Mouse (Mus musculus) kidney, embryonic 16.5 days (tissue): ENCODE measurements around the gene Gramd1a. TPM values are rescaled to one million over a fixed set of nuclear protein-coding genes. Genes with fewer than 3 reads are reported as not detected.

Source experiments
- ATAC-seq: fragments of 200-750 bp; cut with Nextera tagmentation; 2 replicates; pipeline ENCODE4 v1.8.0; 2017; ENCODE audit warnings: moderate TSS enrichment; ENCODE audit not compliant: low FRiP score, low TSS enrichment
- H3K27ac ChIP-seq: fragments of 300-500 bp; sonication (generic); 2 replicates; pipeline ENCODE4 v1.5.1; 2014; ENCODE audit warnings: low read length
- H3K27me3 ChIP-seq: fragments of 300-500 bp; sonication (generic); 2 replicates; pipeline ENCODE4 v1.6.1; 2014; ENCODE audit warnings: low read length, control low read depth, mixed read lengths; ENCODE audit not compliant: insufficient read depth
- H3K36me3 ChIP-seq: fragments of 300-500 bp; sonication (generic); 2 replicates; pipeline ENCODE4 v1.6.1; 2014; ENCODE audit warnings: low read length, control low read depth, mixed read lengths; ENCODE audit not compliant: insufficient read depth
- H3K4me1 ChIP-seq: fragments of 300-500 bp; sonication (generic); 2 replicates; pipeline ENCODE4 v1.6.1; 2014; ENCODE audit warnings: low read length, control low read depth, mixed read lengths; ENCODE audit not compliant: insufficient read depth
- H3K4me2 ChIP-seq: fragments of 300-500 bp; sonication (generic); replicated peaks from 2 replicates; pipeline ENCODE4 v1.6.1; 2014; ENCODE audit warnings: low read depth, low read length
- H3K4me3 ChIP-seq: fragments of 300-500 bp; sonication (generic); 2 replicates; pipeline ENCODE4 v1.5.1; 2014; ENCODE audit warnings: mild to moderate bottlenecking, low read length
- H3K9ac ChIP-seq: fragments of 300-500 bp; sonication (generic); replicated peaks from 2 replicates; pipeline ENCODE4 v1.6.1; 2014; ENCODE audit warnings: low read length
- H3K9me3 ChIP-seq: fragments of 300-500 bp; sonication (generic); 2 replicates; pipeline ENCODE4 v1.6.1; 2016; ENCODE audit warnings: low read length, control low read depth
- whole genome bisulfite sequencing: fragments of 180-500 bp; shearing (Covaris S2); extraction: QIAGEN DNeasy Blood & Tissue Kit; methylation state at CpG from one replicate; pipeline ENCODE4 v1.1.7; 2014; 5-methylcytosine and 5-hydroxymethylcytosine counted together
- polyA plus RNA-seq: library from polyadenylated mRNA; unstranded; fragments of >200 nt; fragmentation: Nextera tagmentation; extraction: Ambion mirVana; gene quantifications from 2 replicates; pipeline ENCODE4 v1.2.1, GENCODE M21; 2015

Gene Gramd1a
- polyA plus RNA-seq, 1 experiment from 2014 or later: 73.3 TPM

DNA sequence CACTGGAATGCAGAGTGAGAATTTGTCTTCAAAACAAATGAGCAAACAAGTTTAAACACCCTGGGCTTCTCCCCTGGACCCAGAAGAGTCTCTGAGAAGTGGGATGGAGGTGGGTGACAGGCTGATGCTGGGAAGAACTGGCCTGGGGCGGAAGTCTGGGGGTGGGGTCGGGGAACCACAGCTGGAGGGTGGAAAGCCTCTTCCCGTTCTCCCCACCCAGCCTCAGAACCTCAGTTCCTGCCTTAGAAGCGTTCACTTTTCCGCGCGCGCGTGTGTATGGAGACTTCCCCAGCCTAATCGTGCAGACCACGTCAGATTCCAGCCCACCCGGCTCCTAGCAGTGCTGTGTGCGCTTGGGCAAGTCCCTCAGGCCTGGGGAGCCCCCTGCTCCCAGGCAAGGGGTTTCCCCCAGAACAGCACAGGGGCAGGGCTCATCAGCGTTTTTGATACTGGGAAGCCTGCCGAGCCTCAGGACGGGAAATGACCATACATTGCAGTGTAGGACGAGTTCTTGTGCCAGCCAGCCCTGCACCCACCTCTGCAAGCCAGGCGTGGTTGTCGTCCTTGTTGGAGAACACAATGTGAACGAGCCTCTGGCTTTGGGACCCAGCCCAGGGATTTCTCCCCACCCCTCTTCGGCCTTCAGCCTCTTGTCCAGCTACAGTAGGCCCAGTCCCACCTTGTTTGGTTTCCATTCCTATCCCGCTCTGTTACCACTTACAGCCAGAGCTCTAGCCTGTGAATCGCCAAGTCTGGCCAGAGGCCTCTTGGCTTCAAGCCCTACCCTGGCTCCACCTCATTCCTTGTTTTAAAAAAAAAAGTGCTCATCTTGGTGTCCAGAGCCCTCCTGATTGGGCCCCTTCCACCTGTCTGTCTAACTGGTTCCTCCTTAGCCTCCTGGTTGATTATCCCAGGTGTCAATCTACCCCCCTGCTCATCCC lies 4.1 kb downstream of the Gramd1a start:
- Histone ChIP-seq H3K9me3 (no peaks in the 10 kb centered on the region), H3K4me2 (peak overlapping the region; percentile 69), H3K27ac (peak overlapping the region; percentile 92), H3K27me3 (no peaks in the 10 kb centered on the region), H3K4me1 (peaks cover 57% of the 10 kb centered on the region), H3K4me3 (peak overlapping the region; percentile 88), H3K36me3 (no peaks in the 10 kb centered on the region), H3K9ac (peak overlapping the region; percentile 97)
- ATAC-seq: peak; percentile 55
- 13% methylated on average over 23 of the region's 23 CpGs for WGBS

DNA sequence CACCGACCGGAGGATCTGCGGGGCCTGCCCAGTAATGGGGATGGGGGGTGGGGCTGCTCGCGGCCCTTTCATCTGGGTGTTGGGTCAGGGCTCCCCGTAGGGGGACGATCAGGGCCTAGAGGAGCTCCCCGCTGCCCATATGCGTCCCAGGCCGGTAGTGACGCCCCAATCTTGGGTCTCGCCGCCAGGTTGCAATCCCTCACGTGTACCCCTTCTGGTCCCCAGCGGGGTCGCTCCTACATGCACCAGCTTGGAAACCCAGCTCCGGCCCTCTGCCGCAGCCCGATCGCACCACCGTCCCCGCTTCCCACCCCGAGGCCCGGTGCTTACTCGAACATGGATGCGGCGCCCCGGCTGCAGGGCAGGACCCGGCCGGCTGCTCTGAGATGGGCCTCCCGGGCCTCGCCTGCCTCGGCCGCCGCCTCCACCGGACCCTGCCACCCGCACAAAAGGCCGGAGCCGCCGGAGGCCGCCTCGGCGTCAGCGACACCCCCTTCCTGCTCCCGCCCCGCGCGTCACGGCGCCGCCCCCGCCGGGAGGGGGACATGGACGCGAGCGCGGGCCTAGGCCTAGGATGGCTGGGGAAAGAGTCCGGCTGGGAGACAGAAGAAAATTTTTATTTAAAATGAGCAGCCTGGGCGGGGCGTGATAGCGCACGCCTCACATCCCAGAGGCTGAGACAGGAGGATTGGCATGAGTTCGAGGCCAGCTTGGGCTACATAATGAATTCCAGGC lies 5.0 kb downstream of the Gramd1a start:
- H3K9me3 ChIP-seq: no peaks in the 10 kb centered on the region
- H3K27me3 ChIP-seq: no peaks in the 10 kb centered on the region
- H3K27ac ChIP-seq: peak overlapping the region; percentile 92
- H3K36me3 ChIP-seq: no peaks in the 10 kb centered on the region
- H3K9ac ChIP-seq: peak overlapping the region; percentile 97
- peak; percentile 85 for ATAC-seq
- WGBS: under 1% methylated on average over 63 of the region's 63 CpGs
- H3K4me2 ChIP-seq: peak overlapping the region; percentile 69
- peaks cover 59% of the 10 kb centered on the region for H3K4me1 ChIP-seq
- peak overlapping the region; percentile 88 for H3K4me3 ChIP-seq

DNA sequence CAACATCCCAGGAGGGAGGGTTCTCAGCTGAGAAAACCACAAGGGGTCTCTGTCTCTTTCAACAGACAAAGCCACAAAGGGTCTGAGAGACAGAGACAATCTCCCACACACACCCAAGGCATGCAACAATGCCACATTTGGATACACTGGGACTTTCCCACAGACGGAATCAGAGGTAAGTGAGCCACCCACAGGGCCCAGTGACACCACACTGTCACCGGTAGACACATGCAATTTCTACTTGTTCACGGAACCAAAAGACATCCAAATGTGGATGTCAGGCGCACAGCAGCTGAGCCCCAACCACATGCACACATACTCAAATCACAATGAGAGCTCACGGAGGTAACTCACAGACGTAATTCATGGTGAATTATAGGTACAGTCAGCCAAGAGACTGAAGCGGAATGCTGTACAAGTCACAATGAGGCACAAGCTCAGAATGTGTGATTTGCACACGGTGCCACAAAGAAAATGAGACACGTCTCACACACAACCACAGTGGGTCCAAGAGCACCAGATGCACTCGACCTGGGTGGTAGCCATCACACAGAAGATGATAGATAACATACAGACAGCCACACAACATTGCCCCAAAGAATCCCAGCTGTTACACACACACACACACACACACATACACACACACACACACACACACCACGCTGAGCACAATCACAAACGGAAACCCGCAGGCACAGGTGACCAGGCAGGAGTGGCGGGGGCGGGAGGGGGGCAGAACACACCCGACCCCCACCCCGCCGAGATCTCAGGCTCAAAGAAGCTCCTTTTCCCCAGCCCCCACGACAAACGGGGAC lies 5.7 kb downstream of the Gramd1a start:
- peaks cover 4% of the 10 kb centered on the region for H3K36me3 ChIP-seq
- peaks cover 53% of the 10 kb centered on the region for H3K4me1 ChIP-seq
- WGBS: under 1% methylated on average over 20 of the region's 20 CpGs
- H3K27me3 ChIP-seq: no peaks in the 10 kb centered on the region
- peak overlapping the region; percentile 97 for H3K9ac ChIP-seq
- peak overlapping the region; percentile 88 for H3K4me3 ChIP-seq
- ATAC-seq: no peak
- peak overlapping the region; percentile 69 for H3K4me2 ChIP-seq
- no peaks in the 10 kb centered on the region for H3K9me3 ChIP-seq
- H3K27ac ChIP-seq: peak overlapping the region; percentile 92

DNA sequence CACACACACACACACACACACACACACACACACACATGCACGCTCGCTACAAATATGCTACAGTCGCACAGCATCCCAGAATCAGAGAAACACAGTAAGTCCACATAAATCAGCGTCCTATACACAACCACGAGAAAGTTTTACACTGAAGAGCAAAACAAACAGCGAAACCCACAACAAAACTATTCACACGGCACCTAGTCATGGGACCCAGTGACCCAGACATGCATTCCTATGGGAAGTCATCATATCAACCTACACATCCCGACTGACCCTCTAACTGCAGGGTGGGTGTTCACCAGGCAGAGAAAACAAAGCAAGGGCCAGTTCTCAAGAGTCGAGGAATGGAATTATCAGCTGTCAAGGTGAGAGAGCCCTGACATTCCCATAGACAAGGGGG lies 6.4 kb downstream of the Gramd1a start:
- peak overlapping the region; percentile 69 for H3K4me2 ChIP-seq
- WGBS: 28% methylated on average over 9 of the region's 9 CpGs
- H3K9ac ChIP-seq: peak overlapping the region; percentile 97
- no peaks in the 10 kb centered on the region for H3K9me3 ChIP-seq
- H3K27ac ChIP-seq: peak overlapping the region; percentile 92
- peaks cover 6% of the 10 kb centered on the region for H3K36me3 ChIP-seq
- peak overlapping the region; percentile 88 for H3K4me3 ChIP-seq
- no peaks in the 10 kb centered on the region for H3K27me3 ChIP-seq
- ATAC-seq: no peak
- H3K4me1 ChIP-seq: peaks cover 53% of the 10 kb centered on the region

DNA sequence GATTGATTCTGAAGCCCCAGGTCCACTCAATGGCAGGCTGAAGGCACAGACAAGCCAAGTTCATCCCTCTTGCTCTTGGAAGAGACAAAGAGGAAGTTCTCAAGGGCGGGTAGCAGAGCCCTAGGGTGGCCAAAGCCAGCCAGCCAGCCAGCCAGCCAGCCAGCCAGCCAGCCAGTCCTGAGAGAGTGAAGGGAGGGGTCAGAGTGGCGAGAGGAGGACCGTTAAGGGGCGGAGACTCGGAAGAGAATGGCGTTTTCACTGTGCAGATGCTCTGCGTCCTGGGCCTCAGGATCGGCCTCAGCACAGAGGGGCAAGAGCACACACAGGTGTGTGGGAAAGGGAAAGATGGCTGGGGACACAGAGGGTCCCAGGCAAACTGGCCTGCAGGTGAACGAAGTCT lies 6.9 kb downstream of the Gramd1a start:
- H3K36me3 ChIP-seq: peaks cover 6% of the 10 kb centered on the region
- H3K4me2 ChIP-seq: peak overlapping the region; percentile 69
- no peak for ATAC-seq
- H3K27ac ChIP-seq: no peak overlapping the region; the same call in 1 of the 2 replicates
- peaks cover 53% of the 10 kb centered on the region for H3K4me1 ChIP-seq
- peak overlapping the region; percentile 36; the same call in 1 of the 2 replicates for H3K9ac ChIP-seq
- H3K4me3 ChIP-seq: peak overlapping the region; percentile 88
- no peaks in the 10 kb centered on the region for H3K27me3 ChIP-seq
- WGBS: 6% methylated on average over 9 of the region's 9 CpGs
- H3K9me3 ChIP-seq: no peaks in the 10 kb centered on the region

DNA sequence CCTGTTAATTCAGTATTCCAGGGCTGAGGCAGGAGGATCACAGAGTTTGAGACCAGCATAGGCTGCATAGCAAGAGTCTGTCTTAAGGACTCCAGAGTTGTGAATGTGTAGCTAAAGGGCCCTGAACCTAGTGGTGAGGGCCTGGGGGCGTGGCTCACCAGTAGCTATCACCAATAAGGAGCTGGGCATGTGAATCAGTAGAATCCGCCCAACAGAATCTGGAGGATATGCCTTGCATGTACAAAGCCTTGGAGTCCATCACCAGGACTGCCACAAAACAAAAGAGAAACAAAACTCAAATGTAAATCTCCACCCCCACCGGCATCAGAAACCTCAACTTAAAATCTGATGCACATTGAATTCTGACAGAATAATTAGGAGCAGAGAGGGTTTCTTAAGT lies 7.6 kb downstream of the Gramd1a start:
- peaks cover 53% of the 10 kb centered on the region for H3K4me1 ChIP-seq
- H3K27me3 ChIP-seq: no peaks in the 10 kb centered on the region
- peaks cover 11% of the 10 kb centered on the region for H3K36me3 ChIP-seq
- 71% methylated on average over 3 of the region's 3 CpGs for WGBS
- no peaks in the 10 kb centered on the region for H3K9me3 ChIP-seq
- peak overlapping the region; percentile 69; the same call in 1 of the 2 replicates for H3K4me2 ChIP-seq
- H3K27ac ChIP-seq: no peak overlapping the region; the same call in 1 of the 2 replicates
- 0 out of 2 replicates have a peak overlapping the region, but pooled peaks have one; percentile 36 for H3K9ac ChIP-seq
- ATAC-seq: no peak
- no peak overlapping the region for H3K4me3 ChIP-seq

DNA sequence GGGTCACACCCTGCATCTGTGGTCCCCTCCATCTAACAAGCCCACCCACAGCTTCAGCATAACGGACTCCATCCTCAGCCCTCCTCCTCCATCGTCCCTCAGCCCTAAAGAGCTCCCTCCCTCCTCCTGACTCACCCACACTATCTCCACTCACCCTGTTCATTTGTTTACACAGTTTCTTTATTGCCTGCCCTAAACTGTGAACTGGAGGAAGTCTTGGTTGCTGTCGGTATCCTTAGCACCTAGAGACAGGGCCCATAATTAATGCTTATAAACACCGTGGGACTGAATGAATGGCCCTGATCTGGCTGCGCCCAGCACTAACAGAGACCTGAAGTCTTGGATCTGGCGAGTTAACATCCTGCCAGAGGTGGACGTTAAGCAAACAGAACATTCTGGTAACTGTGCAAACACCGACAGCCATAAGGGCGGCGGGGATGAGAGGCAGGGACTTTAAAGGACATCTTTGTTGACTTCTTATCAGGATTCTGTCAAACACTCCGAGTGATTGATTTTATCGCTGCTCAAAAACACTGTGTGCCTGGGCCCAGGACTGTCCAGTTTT lies 10.0 kb downstream of the Gramd1a start:
- Histone ChIP-seq H3K27ac (no peak overlapping the region), H3K4me1 (peaks cover 42% of the 10 kb centered on the region), H3K9me3 (no peaks in the 10 kb centered on the region), H3K9ac (no peak overlapping the region; the same call in 1 of the 2 replicates), H3K27me3 (no peaks in the 10 kb centered on the region), H3K4me2 (no peak overlapping the region), H3K4me3 (no peak overlapping the region), H3K36me3 (peaks cover 35% of the 10 kb centered on the region)
- no peak for ATAC-seq
- 20% methylated on average over 12 of the region's 12 CpGs for WGBS

DNA sequence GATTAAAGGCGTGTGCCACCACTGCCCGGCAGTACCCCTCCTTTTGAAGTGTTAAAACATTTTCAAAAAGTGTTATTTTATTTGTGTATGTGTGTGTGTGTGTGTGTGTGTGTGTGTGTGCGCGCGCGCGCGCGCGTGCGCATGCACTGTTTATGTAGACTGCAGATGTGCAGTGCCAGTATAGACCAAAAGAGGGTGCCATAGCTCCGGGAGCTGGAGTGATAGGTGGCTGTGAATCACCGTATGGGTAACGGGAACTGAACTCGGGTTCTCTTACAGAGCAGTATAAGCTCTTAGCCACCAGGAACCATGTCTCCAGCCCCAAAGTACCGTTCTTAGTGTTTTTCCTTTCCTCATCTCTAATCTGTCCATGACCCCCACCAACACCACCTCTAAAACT lies 10.8 kb downstream of the Gramd1a start:
- Histone ChIP-seq H3K27me3 (no peaks in the 10 kb centered on the region), H3K9me3 (no peaks in the 10 kb centered on the region), H3K4me2 (no peak overlapping the region), H3K4me3 (no peak overlapping the region), H3K4me1 (peaks cover 41% of the 10 kb centered on the region), H3K27ac (no peak overlapping the region), H3K9ac (no peak overlapping the region), H3K36me3 (peaks cover 43% of the 10 kb centered on the region)
- 98% methylated on average over 16 of the region's 16 CpGs for WGBS
- ATAC-seq: no peak

DNA sequence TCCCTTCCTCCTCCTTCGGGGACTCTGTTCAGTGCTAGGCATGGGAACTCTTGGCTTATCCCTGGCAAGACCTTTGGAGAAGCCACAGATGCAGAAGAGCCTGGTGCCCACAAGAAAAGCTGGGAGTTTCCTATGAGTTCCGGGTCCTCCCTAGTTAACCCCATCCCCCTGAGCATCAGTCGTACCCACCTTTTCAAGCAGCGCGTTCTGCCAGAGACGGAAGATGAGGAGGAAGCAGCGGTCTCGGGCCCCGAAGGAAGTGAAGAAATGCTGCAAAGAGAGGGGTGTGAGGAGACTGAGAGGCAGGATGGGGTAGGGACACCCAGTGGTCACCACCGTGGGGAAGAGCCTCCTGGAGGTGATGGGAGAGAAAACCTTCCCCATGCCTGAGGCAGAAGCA lies 14.8 kb downstream of the Gramd1a start:
- no peak for ATAC-seq
- Histone ChIP-seq H3K9ac (no peak overlapping the region), H3K36me3 (peaks cover 82% of the 10 kb centered on the region), H3K4me3 (no peak overlapping the region), H3K9me3 (no peaks in the 10 kb centered on the region), H3K4me1 (peaks cover 4% of the 10 kb centered on the region; the same call in 1 of the 2 replicates), H3K4me2 (no peak overlapping the region), H3K27ac (no peak overlapping the region), H3K27me3 (no peaks in the 10 kb centered on the region)
- WGBS: 87% methylated on average over 10 of the region's 10 CpGs
